Mouse (Mus musculus) intestine, embryonic 16.5 days (tissue): ENCODE data around the gene Dram2. TPM values are rescaled to one million over a fixed set of nuclear protein-coding genes. Genes with fewer than 3 reads are reported as not detected.

Source experiments
- ATAC-seq: fragments of 200-750 bp; cut with Nextera tagmentation; 2 replicates; pipeline ENCODE4 v1.8.0; 2017; ENCODE audit warnings: moderate TSS enrichment, moderate library complexity
- H3K27ac ChIP-seq: fragments of 300-500 bp; sonication (generic); 2 replicates; pipeline ENCODE4 v1.5.1; 2014; ENCODE audit warnings: mild to moderate bottlenecking, low read length
- H3K27me3 ChIP-seq: fragments of 300-500 bp; sonication (generic); replicated peaks from 2 replicates; pipeline ENCODE4 v1.6.1; 2014; ENCODE audit warnings: low read length, control low read depth, mixed read lengths; ENCODE audit not compliant: control insufficient read depth, insufficient read depth
- H3K36me3 ChIP-seq: fragments of 300-500 bp; sonication (generic); 2 replicates; pipeline ENCODE4 v1.6.1; 2014; ENCODE audit warnings: low read length, control low read depth; ENCODE audit not compliant: control insufficient read depth, insufficient read depth
- H3K4me1 ChIP-seq: fragments of 300-500 bp; sonication (generic); 2 replicates; pipeline ENCODE4 v1.6.1; 2014; ENCODE audit warnings: low read length, control low read depth, mixed read lengths; ENCODE audit not compliant: control insufficient read depth, insufficient read depth
- H3K4me2 ChIP-seq: fragments of 300-500 bp; sonication (generic); 2 replicates; pipeline ENCODE4 v1.6.1; 2014; ENCODE audit warnings: low read depth, low read length, control low read depth
- H3K4me3 ChIP-seq: fragments of 300-500 bp; sonication (generic); 2 replicates; pipeline ENCODE4 v1.5.1; 2014; ENCODE audit warnings: mild to moderate bottlenecking, low read length
- H3K9ac ChIP-seq: fragments of 300-500 bp; sonication (generic); 2 replicates; pipeline ENCODE4 v1.6.1; 2014; ENCODE audit warnings: low read depth, low read length
- H3K9me3 ChIP-seq: fragments of 300-500 bp; sonication (generic); 2 replicates; pipeline ENCODE4 v1.6.1; 2016; ENCODE audit warnings: low read length, control low read depth; ENCODE audit not compliant: control insufficient read depth
- WGBS: fragments of 180-500 bp; shearing (Covaris S2); extraction: QIAGEN DNeasy Blood & Tissue Kit; methylation state at CpG from one replicate; pipeline ENCODE4 v1.1.7; 2014; 5-methylcytosine and 5-hydroxymethylcytosine counted together
- polyA plus RNA-seq: library from polyadenylated mRNA; unstranded; fragments of >200 nt; fragmentation: Nextera tagmentation; extraction: Ambion mirVana; gene quantifications from 2 replicates; pipeline ENCODE4 v1.2.1, GENCODE M21; 2015

Dram2 gene
- polyA plus RNA-seq, 1 experiment from 2014 or later = 121 TPM

- WGBS = 76% methylated on average over 8 of the region's 8 CpGs
- no peak overlapping the region for H3K27ac ChIP-seq
- no peak for ATAC-seq
- no peak overlapping the region for H3K4me3 ChIP-seq
- no peaks in the 10 kb centered on the region for H3K9me3 ChIP-seq
- H3K27me3 ChIP-seq = no peaks in the 10 kb centered on the region
- no peak overlapping the region for H3K9ac ChIP-seq
- H3K4me1 ChIP-seq = peaks cover 9% of the 10 kb centered on the region
- no peak overlapping the region for H3K4me2 ChIP-seq
- no peaks in the 10 kb centered on the region for H3K36me3 ChIP-seq
These were observed 2.8 kb upstream of the Dram2 start for GRCm38 (mm10) chr3:106544721-106545316.

GRCm38 (mm10) chr3:106547924-106548539, 434 bp downstream of the Dram2 start:
- H3K27me3 ChIP-seq = no peaks in the 10 kb centered on the region
- H3K4me2 ChIP-seq = peak overlapping the region; percentile 47
- peak overlapping the region; percentile 96 for H3K4me3 ChIP-seq
- H3K4me1 ChIP-seq = peaks cover 9% of the 10 kb centered on the region
- ATAC-seq = peak; percentile 72
- H3K9me3 ChIP-seq = no peaks in the 10 kb centered on the region
- peak overlapping the region; percentile 99 for H3K27ac ChIP-seq
- peak overlapping the region; percentile 97 for H3K9ac ChIP-seq
- WGBS = under 1% methylated on average over 27 of the region's 27 CpGs
- no peaks in the 10 kb centered on the region for H3K36me3 ChIP-seq

DNA sequence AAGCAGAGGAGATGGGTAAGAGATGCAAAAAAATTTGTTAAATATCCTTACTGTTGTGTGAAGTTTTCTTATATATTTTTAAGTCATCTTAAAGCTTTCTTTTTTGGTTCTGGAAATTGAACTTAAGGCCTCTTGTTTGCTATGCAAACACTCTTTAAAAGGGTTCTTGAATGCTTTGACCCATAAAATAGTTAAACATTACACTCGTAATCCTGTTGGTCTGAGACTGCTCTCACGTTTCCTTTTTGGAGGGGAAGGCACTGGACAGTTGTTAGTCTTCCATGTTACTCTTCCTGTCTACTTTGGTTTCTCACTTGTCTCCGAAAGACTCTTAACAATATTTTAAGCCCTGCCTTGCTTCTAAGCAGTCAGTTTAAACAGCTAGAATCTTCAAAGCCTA, 1.4 kb downstream of the Dram2 start:
- WGBS = 14% methylated on average over 3 of the region's 3 CpGs

GRCm38 (mm10) chr3:106553411-106553810, 5.8 kb downstream of the Dram2 start:
- Histone ChIP-seq H3K4me3 (no peak overlapping the region), H3K9ac (no peak overlapping the region), H3K27ac (no peak overlapping the region), H3K4me2 (no peak overlapping the region), H3K27me3 (no peaks in the 10 kb centered on the region), H3K4me1 (no peaks in the 10 kb centered on the region), H3K9me3 (no peaks in the 10 kb centered on the region), H3K36me3 (0 out of 2 replicates have a peak, but pooled peaks cover 3% of the 10 kb centered on the region)
- no peak for ATAC-seq
- WGBS = 88% methylated on average over 5 of the region's 5 CpGs

More for the DNA sequence above, 1.4 kb downstream of the Dram2 start:
- Histone ChIP-seq H3K4me1 (peaks cover 8% of the 10 kb centered on the region), H3K27me3 (no peaks in the 10 kb centered on the region), H3K36me3 (no peaks in the 10 kb centered on the region), H3K27ac (no peak overlapping the region), H3K9me3 (no peaks in the 10 kb centered on the region), H3K9ac (no peak overlapping the region), H3K4me2 (peak overlapping the region; percentile 48; the same call in 1 of the 2 replicates), H3K4me3 (peak overlapping the region; percentile 26)
- ATAC-seq = no peak

GRCm38 (mm10) chr3:106555743-106556250, 8.2 kb downstream of the Dram2 start:
- ATAC-seq = no peak
- Histone ChIP-seq H3K27me3 (no peaks in the 10 kb centered on the region), H3K4me3 (no peak overlapping the region), H3K27ac (no peak overlapping the region), H3K4me2 (no peak overlapping the region), H3K4me1 (no peaks in the 10 kb centered on the region), H3K9ac (no peak overlapping the region), H3K36me3 (0 out of 2 replicates have a peak, but pooled peaks cover 3% of the 10 kb centered on the region), H3K9me3 (no peaks in the 10 kb centered on the region)
- 91% methylated on average over 3 of the region's 3 CpGs for WGBS

DNA sequence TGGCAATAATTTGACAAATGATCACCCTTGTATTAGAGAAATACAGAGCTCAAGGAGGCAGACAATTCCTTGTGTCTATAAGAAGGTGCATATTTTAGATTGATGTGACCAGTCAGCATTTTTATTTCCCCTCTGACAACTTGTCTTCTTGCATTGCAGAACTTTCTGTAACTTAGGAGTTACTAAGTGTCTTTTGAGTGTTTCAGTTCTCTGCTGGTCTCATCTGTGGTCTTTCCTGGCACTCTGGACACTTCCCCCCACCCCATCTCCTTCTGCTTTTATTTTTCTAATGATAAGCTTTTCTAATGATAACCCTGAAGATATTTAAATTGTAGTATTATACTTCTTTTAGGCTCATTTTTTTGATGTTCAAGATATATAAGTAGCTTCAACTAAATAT, 10.7 kb downstream of the Dram2 start:
- H3K27me3 ChIP-seq = no peaks in the 10 kb centered on the region
- no peak for ATAC-seq
- H3K4me3 ChIP-seq = no peak overlapping the region
- H3K4me1 ChIP-seq = no peaks in the 10 kb centered on the region
- H3K36me3 ChIP-seq = 0 out of 2 replicates have a peak, but pooled peaks cover 3% of the 10 kb centered on the region
- no peaks in the 10 kb centered on the region for H3K9me3 ChIP-seq
- no peak overlapping the region for H3K9ac ChIP-seq
- no peak overlapping the region for H3K4me2 ChIP-seq
- no peak overlapping the region for H3K27ac ChIP-seq

- ATAC-seq = no peak
- no peaks in the 10 kb centered on the region for H3K27me3 ChIP-seq
- 81% methylated on average over 3 of the region's 3 CpGs for WGBS
- H3K4me2 ChIP-seq = no peak overlapping the region
- H3K4me1 ChIP-seq = no peaks in the 10 kb centered on the region
- H3K36me3 ChIP-seq = peaks cover 5% of the 10 kb centered on the region; the same call in 1 of the 2 replicates
- H3K9me3 ChIP-seq = no peaks in the 10 kb centered on the region
- H3K27ac ChIP-seq = no peak overlapping the region
- H3K9ac ChIP-seq = no peak overlapping the region
- no peak overlapping the region for H3K4me3 ChIP-seq
These were observed 18.3 kb downstream of the Dram2 start for GRCm38 (mm10) chr3:106565876-106566275.

- Histone ChIP-seq H3K4me1 (no peaks in the 10 kb centered on the region), H3K9me3 (no peaks in the 10 kb centered on the region), H3K36me3 (peaks cover 5% of the 10 kb centered on the region; the same call in 1 of the 2 replicates), H3K4me2 (no peak overlapping the region), H3K27ac (no peak overlapping the region), H3K4me3 (no peak overlapping the region), H3K9ac (no peak overlapping the region), H3K27me3 (no peaks in the 10 kb centered on the region)
- no peak for ATAC-seq
- WGBS = 90% methylated on average over 3 of the region's 3 CpGs
These were observed 25.6 kb downstream of the Dram2 start for GRCm38 (mm10) chr3:106573191-106573590.

DNA sequence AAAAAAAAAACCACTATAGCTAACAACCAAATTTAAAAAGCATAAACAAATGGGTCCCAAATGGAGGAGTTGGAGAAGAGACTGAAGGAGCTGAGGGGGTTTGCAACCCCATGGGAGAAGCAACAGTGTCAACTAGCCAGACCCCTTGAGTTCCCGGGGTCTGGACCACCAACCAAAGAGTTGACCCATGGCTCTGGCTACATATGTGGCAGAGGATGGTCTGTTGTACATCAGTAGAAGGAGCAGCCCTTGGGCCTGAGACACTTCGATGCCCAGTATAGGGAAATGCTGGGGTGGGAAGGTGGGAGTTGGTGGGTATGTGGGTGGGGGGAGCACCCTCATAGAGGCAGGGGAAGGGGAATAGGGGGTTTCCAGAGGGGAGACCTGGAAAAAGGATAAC, 31.7 kb downstream of the Dram2 start:
- H3K9ac ChIP-seq = no peak overlapping the region
- no peak for ATAC-seq
- no peak overlapping the region for H3K4me2 ChIP-seq

More for the DNA sequence above, 31.7 kb downstream of the Dram2 start:
- H3K27me3 ChIP-seq = no peaks in the 10 kb centered on the region
- no peak overlapping the region for H3K4me3 ChIP-seq
- WGBS = 87% methylated on average over 2 of the region's 2 CpGs
- H3K36me3 ChIP-seq = no peaks in the 10 kb centered on the region
- H3K4me1 ChIP-seq = no peaks in the 10 kb centered on the region
- H3K27ac ChIP-seq = no peak overlapping the region
- no peaks in the 10 kb centered on the region for H3K9me3 ChIP-seq
